Mouse (Mus musculus) spleen, adult 2 months (tissue): ENCODE data around the gene Ppp2r2c. TPM values are rescaled to one million over a fixed set of nuclear protein-coding genes. Genes with fewer than 3 reads are reported as not detected.

Source experiments
- DNase-seq, 2 experiments: peaks; one replicate each; pipeline versions ENCODE4 v3.0.0 to v3.0.0-alpha.2; 2012 to 2021; ENCODE audit warnings: low spot score in 2 of 2, low read depth in 1 of 2
- H3K27ac ChIP-seq: fragments of 200-500 bp; 2 replicates; pipeline ENCODE4 v1.5.1; 2012; ENCODE audit warnings: low read length, inconsistent platforms; ENCODE audit not compliant: insufficient read depth
- H3K27me3 ChIP-seq: fragments of 200-500 bp; 2 replicates; pipeline ENCODE4 v1.6.1; 2012; ENCODE audit warnings: mild to moderate bottlenecking, moderate library complexity, low read length, inconsistent platforms; ENCODE audit not compliant: control insufficient read depth, insufficient read depth
- H3K36me3 ChIP-seq: fragments of 200-500 bp; 2 replicates; pipeline ENCODE4 v1.6.1; 2012; ENCODE audit warnings: mild to moderate bottlenecking, low read length, inconsistent platforms; ENCODE audit not compliant: control insufficient read depth, insufficient read depth
- H3K4me1 ChIP-seq: fragments of 200-500 bp; 2 replicates; pipeline ENCODE4 v1.6.1; 2011; ENCODE audit warnings: inconsistent platforms; ENCODE audit not compliant: control insufficient read depth, insufficient read depth, insufficient read length
- H3K4me3 ChIP-seq: fragments of 200-500 bp; 2 replicates; pipeline ENCODE4 v1.5.1; 2011; ENCODE audit warnings: mild to moderate bottlenecking, inconsistent platforms; ENCODE audit not compliant: insufficient read depth, insufficient read length; ENCODE audit errors: extremely low read depth
- CTCF ChIP-seq: fragments of 200-500 bp; IDR thresholded peaks from 2 replicates; pipeline ENCODE4 v1.5.1; 2011; ENCODE audit warnings: mild to moderate bottlenecking, inconsistent platforms; ENCODE audit not compliant: insufficient read depth, insufficient read length, insufficient replicate concordance; ENCODE audit errors: extremely low read depth
- POLR2A ChIP-seq: fragments of 200-500 bp; IDR thresholded peaks from 2 replicates; pipeline ENCODE4 v1.6.1; 2011; ENCODE audit warnings: low read depth, low read length, inconsistent platforms
- WGBS: fragments of 180-500 bp; shearing (Covaris S2); methylation state at CpG from one replicate; pipeline ENCODE4 v1.1.7; 2018; 5-methylcytosine and 5-hydroxymethylcytosine counted together
- polyA plus RNA-seq: library from polyadenylated mRNA; depleted of rRNA; stranded (reverse); fragments of >200 nt; gene quantifications from 2 replicates; pipeline ENCODE4 v1.2.3, GENCODE M21; 2012; rRNA removed

The Ppp2r2c gene
- polyA plus RNA-seq, 1 experiment = 0.05 TPM

DNA sequence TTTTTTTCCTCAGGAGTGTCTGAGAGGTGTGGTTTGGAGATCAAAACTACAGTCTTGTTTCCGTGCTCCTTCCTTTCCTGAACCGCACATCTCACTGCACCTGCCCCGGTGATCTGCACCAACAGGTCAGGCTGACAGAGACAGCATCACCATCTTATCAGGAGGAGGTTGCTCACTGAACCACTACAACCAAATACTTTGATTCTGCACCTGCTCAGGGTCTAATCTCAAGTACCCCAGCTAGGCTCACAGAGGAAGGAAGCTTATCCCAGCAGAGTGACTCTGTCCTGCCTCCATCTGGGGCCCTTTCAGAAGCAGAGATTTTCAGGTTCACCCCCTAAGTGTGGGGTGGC, 121.3 kb downstream of the Ppp2r2c start:
- Histone ChIP-seq H3K27ac (no peak overlapping the region), H3K4me3 (peak overlapping the region; percentile 64; the same call in 1 of the 2 replicates), H3K27me3 (no peaks in the 10 kb centered on the region), H3K4me1 (peaks cover 2% of the 10 kb centered on the region; the same call in 1 of the 2 replicates), H3K36me3 (no peaks in the 10 kb centered on the region)
- TF ChIP-seq CTCF = no peak
- TF ChIP-seq POLR2A = no peak
- WGBS = 0% methylated on average over 3 of the region's 3 CpGs
- DNase-seq = no peak

DNA sequence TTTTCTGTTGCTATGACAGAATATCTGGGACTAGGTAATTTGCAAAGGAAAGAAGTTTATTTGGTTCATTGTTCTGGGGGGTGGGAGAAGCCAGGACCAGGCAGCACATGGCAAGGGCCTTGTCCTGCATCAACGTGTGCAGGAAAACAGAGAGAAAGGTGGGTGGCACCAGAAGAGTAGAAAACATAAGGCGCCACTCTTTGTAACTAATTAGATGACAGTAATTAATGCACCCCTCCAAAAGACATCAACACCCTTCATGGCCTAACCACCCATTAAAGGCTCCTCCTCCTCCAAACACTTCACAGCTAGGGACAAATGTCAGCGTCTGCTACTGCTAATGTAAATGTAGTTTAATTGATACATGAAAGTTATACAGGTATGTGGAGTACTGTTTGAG, 121.9 kb downstream of the Ppp2r2c start:
- no peak overlapping the region for H3K4me3 ChIP-seq
- DNase-seq = no peak
- no peaks in the 10 kb centered on the region for H3K36me3 ChIP-seq
- WGBS = 76% methylated on average over 3 of the region's 3 CpGs
- H3K4me1 ChIP-seq = peaks cover 2% of the 10 kb centered on the region; the same call in 1 of the 2 replicates
- TF ChIP-seq CTCF = no peak
- no peak for TF ChIP-seq POLR2A
- H3K27ac ChIP-seq = no peak overlapping the region
- H3K27me3 ChIP-seq = no peaks in the 10 kb centered on the region

DNA sequence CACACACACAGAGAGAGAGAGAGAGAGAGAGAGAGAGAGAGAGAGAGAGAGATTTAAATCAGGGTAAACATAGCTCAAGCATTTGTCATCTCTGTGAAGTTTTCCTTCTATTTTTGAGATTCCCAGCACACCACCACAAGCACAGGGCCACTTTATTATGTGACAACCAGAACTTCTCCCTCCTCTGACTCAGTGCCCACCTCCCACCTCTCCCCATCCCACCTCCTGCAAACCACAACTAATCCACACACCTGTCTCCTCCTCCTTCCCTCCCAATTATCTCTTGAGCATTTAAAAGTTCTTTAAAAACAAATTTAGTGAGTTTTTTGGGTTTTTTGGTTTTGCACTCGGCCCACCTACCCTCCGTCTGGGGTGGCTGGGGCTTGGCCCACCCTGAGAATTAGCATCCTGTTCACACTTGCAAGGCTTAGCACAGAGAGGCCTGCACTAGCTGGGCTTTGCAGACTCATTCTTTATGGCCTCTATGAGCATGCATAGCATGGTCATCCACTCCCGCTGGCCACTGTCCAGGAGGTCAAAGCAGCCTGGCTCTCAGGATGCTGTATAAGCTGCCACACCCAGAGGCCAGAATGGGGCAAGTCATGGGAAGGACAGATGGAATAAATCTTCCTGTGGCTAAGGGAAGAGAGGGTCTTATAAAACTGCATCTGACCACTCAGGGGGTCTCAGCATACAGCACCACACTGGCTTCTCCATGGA, 122.5 kb downstream of the Ppp2r2c start:
- H3K36me3 ChIP-seq = no peaks in the 10 kb centered on the region
- no peaks in the 10 kb centered on the region for H3K27me3 ChIP-seq
- no peak for TF ChIP-seq CTCF
- no peak for TF ChIP-seq POLR2A
- H3K27ac ChIP-seq = no peak overlapping the region
- H3K4me1 ChIP-seq = peaks cover 2% of the 10 kb centered on the region; the same call in 1 of the 2 replicates
- 94% methylated on average over 3 of the region's 3 CpGs for WGBS
- H3K4me3 ChIP-seq = no peak overlapping the region
- no peak for DNase-seq

DNA sequence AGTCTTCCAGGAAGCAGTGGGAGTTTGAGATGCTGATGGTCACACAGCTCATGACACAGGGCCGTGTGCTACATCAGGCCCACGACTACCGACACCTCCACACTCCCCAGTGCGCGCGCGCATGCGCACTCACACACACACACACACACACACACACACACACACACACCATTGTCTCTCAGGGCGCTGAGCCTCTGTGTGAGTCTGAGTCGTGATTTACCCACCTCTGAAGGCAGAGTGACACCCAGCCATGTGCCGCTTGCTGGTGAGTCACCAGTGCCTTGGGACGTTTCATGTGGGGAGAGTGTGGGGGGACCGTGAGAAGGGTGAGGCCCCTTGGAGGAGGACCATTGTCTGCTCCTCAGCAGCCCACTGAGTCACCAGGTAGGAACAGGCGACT, 128.1 kb downstream of the Ppp2r2c start:
- 72% methylated on average over 14 of the region's 14 CpGs for WGBS
- DNase-seq = no peak
- H3K4me1 ChIP-seq = no peaks in the 10 kb centered on the region; the same call in 1 of the 2 replicates

DNA sequence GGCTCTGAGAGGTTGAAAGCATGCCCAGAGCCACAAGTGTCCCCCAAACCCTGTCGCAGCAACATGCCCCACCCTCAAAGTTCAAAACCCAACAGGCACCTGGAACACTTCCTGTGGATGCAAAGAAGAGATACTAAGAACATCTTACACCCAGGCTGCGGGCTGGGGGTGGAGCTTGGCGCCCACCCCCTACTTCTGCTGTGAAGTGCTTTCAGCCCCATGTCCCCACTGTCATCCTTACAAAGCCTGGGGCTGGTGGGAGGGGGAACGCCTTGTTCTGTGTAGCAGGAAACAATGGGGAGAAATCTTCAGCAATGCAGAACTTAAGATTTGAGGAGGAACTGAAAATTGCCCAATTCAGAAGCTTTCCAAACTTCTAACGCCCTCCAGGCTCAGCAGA, 129.7 kb downstream of the Ppp2r2c start:
- Histone ChIP-seq H3K4me1 (no peaks in the 10 kb centered on the region; the same call in 1 of the 2 replicates), H3K36me3 (no peaks in the 10 kb centered on the region), H3K4me3 (no peak overlapping the region), H3K27me3 (no peaks in the 10 kb centered on the region), H3K27ac (no peak overlapping the region)
- WGBS = 8% methylated on average over 5 of the region's 5 CpGs
- no peak for DNase-seq
- no peak for TF ChIP-seq CTCF
- no peak for TF ChIP-seq POLR2A

More for the DNA sequence above, 128.1 kb downstream of the Ppp2r2c start:
- TF ChIP-seq CTCF (no peak), POLR2A (no peak)
- Histone ChIP-seq H3K27ac (no peak overlapping the region), H3K4me3 (no peak overlapping the region), H3K27me3 (no peaks in the 10 kb centered on the region), H3K36me3 (no peaks in the 10 kb centered on the region)

DNA sequence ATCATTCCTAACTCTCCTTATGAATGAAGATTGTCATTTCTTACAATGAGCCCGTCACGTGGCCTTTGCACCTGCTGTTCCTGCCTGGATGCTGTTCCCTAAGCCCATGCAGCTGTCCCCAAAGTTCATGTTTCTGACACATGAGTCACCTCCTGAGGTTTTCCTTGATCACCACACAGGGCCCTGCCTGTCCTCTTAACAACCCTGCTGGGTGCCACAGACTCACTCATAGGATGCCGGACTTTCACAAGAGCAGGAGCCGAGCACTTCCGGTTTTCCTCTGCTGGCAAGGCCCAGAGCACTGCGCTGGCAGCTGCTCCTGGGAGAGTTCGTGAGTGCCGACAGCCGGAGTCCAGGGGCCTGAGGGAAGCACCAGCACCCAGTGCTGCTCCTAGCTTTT, 132.7 kb downstream of the Ppp2r2c start:
- H3K27me3 ChIP-seq = no peaks in the 10 kb centered on the region
- TF ChIP-seq CTCF (no peak), POLR2A (no peak)
- no peak overlapping the region for H3K4me3 ChIP-seq
- no peak for DNase-seq
- H3K4me1 ChIP-seq = no peaks in the 10 kb centered on the region; the same call in 1 of the 2 replicates
- H3K27ac ChIP-seq = no peak overlapping the region
- whole genome bisulfite sequencing = 88% methylated on average over 9 of the region's 9 CpGs
- H3K36me3 ChIP-seq = no peaks in the 10 kb centered on the region

DNA sequence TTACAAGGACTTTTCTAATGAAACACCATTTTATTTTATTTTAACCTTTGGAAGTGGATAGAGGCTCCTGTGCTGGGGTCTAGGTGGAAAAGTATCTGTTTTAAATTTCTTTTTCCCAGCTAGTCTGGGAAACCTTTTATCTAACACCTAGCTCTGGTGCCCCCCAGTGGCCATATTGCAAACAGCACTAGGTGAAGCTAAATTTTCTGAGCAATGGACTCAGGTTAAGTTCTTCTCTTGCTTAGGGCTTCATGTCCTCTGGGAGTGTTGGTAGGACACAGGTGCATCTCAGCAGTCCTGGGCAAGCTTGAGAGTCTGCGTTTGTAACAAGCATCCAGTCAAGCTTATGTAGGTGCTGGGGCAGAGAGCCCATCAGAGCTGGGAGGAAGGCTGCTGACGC, 133.7 kb downstream of the Ppp2r2c start:
- TF ChIP-seq CTCF (peak; percentile 46; the same call in 1 of the 2 replicates), POLR2A (no peak)
- Histone ChIP-seq H3K4me1 (no peaks in the 10 kb centered on the region; the same call in 1 of the 2 replicates), H3K4me3 (no peak overlapping the region), H3K27ac (no peak overlapping the region), H3K36me3 (no peaks in the 10 kb centered on the region), H3K27me3 (no peaks in the 10 kb centered on the region)
- WGBS = 52% methylated on average over 2 of the region's 2 CpGs
- peak; percentile 31 to 71 for DNase-seq

Other genes with a start within 250 kb of the Ppp2r2c start
- 12.2 and 14.4 TPM in 2 replicates for gene D5Ertd579e, start 172.5 kb upstream of the Ppp2r2c start, polyA plus RNA-seq
- gene Bloc1s4, start 119.9 kb upstream of the Ppp2r2c start, polyA plus RNA-seq = 20.5 and 35.5 TPM in 2 replicates
- 47.5 and 74.2 TPM in 2 replicates for gene Mrfap1, start 71.7 kb upstream of the Ppp2r2c start, polyA plus RNA-seq
- gene Man2b2, start 37.9 kb upstream of the Ppp2r2c start, polyA plus RNA-seq = 75.2 and 94.2 TPM in 2 replicates
- gene Wfs1, start 120.7 kb downstream of the Ppp2r2c start, polyA plus RNA-seq = 7.2 TPM in 2 replicates
- 2.7 and 3.0 TPM in 2 replicates for gene Gm1043, start 216.9 kb downstream of the Ppp2r2c start, polyA plus RNA-seq